Mouse (Mus musculus): ENCODE measurements around the gene Gm4969.
A peak's percentile ranks its signal among the peaks of the same experiment; 100 is the strongest.
"Not testable (repeated sequence)": the region's sequence is repeated elsewhere in the genome, so short reads cannot be mapped to it uniquely, and the experiment has no call there.

The Gm4969 gene

GRCm38 (mm10) chr7:19118028-19118771 lies at the start of gene Gm4969:
TSS of gene Gm4969 (minus strand) at chr7:19118368.
- DNase-seq (ENCODE audit: low spot score), result no peak

GRCm38 (mm10) chr7:19166990-19167389 lies 48.8 kb upstream of the Gm4969 start:
- no peak for DNase-seq (ENCODE audit: low spot score)

DNA sequence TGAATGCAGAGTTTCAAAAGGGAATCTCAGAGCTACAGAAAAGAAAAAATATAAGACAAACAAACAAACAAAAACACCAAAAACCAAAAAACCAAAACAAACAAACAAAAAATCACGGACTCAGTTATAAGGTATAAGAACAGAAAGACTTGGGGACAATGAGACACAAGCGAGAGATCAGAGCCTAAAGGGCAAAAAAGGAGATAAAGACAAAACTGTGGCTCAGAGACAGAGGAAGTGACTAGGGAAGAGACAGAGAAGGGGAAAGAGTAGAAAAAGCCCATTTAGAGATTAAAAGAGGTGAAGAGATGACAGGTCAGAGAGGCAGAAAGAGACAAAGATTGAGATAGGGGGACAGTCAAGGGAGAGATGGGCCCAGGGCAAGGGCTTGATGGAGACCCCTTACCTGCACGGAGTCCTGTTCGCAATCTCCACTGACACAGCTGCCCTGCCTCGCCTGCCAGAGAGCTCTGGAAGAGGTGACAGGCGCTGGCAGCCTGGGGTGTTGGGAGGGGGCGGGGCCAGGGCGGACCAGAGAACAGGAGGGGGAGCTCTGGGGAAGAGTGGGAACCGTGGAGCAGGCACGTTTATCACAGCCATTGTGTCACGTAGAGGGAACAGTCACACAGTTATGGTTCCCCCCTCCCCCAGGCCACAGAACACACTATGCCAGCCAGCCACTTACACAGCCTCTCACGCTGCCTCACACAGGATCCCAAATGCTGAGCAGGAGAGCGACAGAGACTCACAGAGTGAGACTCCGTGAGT lies 47.7 kb upstream of the Gm4969 start, which contains the start of gene Gipr:
TSS of gene Gipr (minus strand) at position 472 of the 768 bp plus-strand sequence.
- DNase-seq (ENCODE audit: low spot score), result no peak

DNA sequence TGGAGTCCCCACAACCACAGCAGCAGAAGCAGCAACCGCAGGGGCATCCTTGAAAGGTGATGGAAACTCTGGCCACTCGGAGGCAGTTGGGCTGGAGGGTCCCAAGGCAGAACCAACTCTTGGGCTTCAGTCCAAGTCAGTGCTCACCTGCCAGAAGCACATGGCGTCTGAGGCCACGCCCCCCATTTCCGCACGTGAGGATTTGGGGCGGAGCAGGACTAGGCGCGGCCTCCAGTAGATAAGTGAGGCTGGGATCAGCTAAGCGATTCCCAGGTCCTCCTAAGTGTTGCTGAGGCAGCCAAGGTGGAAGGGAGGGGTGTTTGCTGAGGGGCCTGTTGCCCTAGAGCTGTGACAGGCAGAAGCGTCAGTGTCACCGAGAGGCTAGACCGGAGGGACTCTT lies 46.8 kb upstream of the Gm4969 start:
- no peak for DNase-seq (ENCODE audit: low spot score)

DNA sequence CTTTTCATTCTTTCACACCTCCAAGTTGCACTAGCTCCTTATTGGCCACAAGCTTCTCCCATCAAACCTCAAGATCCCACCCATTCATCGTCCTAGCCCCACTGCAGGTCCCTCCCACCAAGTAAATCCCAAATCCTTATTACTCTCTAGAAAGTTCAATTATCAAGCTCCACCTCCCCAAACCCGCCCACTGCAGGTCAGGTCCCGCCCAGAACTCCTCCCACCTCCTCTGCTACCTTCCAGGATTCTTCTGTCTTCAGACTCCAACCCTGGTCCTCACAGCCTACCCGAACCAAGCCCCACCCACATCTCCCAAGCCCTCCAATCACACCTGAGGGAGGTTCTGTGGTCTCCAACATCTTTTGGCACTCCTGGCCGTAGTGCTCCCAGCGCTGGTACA lies 46.0 kb upstream of the Gm4969 start:
- DNase-seq (ENCODE audit: low spot score), result no peak

DNA sequence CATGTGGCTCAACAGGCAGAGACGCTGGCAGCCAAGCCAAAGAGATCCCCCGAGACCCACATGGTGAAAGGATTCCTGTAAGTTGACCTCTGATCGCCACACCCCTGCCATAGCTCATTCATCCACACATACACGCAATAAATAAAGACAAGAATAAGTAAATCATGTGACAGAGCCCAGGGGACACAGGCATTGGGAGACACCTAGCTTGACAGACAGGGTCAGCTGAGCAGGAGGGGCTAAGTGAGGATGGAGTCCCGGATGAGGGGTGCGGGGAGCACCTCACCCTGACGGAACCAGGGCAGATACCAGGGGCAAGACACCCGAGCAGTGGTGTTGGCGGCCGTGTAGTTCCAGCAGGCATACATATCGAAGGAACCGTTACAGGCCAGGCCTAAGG lies 45.6 kb upstream of the Gm4969 start:
- DNase-seq (ENCODE audit: low spot score), result no peak

DNA sequence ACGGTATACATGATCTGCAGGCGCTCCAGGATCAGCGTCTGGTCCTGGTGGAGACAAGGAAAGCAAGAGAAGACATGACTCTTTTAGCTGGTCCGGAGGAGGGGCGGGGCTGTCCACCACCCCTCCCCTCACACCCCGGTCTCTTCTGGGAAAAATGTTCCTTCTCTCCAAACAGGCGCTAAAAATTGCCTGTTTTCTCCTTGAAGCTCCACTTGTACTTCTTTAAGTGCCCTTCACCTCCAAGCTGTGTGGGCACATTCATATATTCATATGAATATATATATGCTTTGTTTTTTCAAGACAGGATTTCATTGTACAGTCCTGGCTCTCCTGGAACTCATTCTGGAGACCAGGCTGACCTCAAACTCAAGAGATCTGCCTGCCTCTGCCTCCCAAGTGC lies 44.8 kb upstream of the Gm4969 start:
- DNase-seq (ENCODE audit: low spot score), result no peak

- DNase-seq (ENCODE audit: low spot score), result no peak
Measured at GRCm38 (mm10) chr7:19160115-19160514, 41.9 kb upstream of the Gm4969 start.

GRCm38 (mm10) chr7:19159411-19159810 lies 41.2 kb upstream of the Gm4969 start:
- no peak for DNase-seq (ENCODE audit: low spot score)

GRCm38 (mm10) chr7:19158601-19159000 lies 40.4 kb upstream of the Gm4969 start:
- no peak for DNase-seq (ENCODE audit: low spot score)

GRCm38 (mm10) chr7:19157160-19157800 lies 39.1 kb upstream of the Gm4969 start:
- DNase-seq (ENCODE audit: low spot score), result peak; percentile 83

DNA sequence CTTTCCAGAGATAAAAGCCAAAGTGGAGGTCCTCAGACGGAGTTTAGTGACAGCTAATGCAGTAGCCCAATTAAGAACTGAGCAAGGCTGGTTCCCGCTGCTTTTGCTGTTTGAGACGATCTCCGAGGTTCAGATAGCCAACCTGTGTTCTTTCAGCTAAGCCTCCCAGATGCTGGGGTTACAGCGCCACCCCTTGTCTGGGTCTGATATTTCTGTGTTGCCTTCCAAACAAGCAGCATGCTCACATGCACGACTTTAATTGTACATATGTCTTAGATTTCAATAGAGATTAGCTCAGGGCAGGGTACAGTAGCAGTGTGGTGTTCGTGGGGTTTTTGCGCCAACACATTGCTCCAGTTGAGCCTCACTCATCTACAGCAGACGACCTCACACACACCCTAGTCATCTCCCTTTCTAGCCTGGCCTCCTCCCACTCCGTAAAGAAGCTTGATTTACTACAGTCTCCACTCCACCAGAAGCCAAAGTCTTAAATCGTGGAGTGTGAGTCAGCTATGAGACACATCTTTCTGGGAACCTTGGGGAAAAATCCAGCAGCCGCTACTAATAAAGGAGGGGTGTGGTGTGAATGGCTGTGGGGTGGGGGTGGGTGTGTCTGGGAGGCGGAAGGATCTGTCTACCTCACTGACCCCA lies 37.8 kb upstream of the Gm4969 start:
- no peak for DNase-seq (ENCODE audit: low spot score)

DNA sequence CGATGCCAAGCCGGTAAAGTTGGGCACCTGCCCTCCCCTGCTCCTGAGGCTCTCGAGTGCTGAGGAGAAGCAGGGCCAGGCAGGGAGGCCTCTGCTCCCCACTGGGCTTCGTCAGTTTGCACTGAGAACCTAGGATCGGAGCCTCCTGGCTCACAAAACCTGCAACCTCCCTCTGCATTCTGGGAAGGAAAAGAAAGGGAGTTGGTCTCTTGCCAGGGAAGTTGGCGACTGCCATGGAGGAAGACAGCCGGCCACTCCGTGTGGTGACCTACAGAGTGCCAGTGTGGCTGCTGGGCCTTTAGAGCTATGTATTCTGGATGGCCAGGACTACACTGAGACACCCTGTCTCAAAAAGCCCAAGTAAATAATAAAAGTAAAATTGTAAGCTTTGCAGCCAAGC lies 36.6 kb upstream of the Gm4969 start:
- no peak for DNase-seq (ENCODE audit: low spot score)

- DNase-seq (ENCODE audit: low spot score), result not testable (repeated sequence)
Measured at GRCm38 (mm10) chr7:19151121-19151520, 33.0 kb upstream of the Gm4969 start.

DNA sequence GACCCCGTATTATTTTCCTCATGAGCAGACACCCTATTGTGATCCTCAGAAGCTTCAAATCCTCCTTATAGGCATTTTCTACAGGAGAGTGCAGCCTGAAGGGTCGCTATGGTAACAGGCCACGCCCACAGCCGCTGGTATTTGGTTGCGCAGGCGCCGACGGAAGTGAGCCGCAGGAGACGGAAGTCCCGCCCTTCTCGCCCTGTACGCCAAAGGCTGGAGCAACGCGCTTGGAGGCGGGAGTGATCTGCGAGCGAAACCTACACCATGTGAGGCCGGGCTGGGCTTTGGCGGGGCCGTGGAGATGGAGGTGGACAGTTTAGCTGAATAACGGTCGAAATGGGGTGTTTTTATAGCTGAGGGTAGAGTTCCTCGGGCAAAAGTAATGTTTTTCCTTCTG lies 31.5 kb upstream of the Gm4969 start, which contains the start of gene Snrpd2:
TSS of gene Snrpd2 (plus strand) at position 97 of the 400 bp plus-strand sequence.
- DNase-seq (ENCODE audit: low spot score), result peak; percentile 93

- peak; percentile 90 for DNase-seq (ENCODE audit: low spot score)
Measured at GRCm38 (mm10) chr7:19148875-19149541, 30.8 kb upstream of the Gm4969 start, which contains the start of gene Qpctl. TSS of gene Qpctl (minus strand) at chr7:19149291.

GRCm38 (mm10) chr7:19148180-19148874 lies 30.2 kb upstream of the Gm4969 start:
- no peak for DNase-seq (ENCODE audit: low spot score)

- no peak for DNase-seq (ENCODE audit: low spot score)
Measured at GRCm38 (mm10) chr7:19147497-19148045, 29.4 kb upstream of the Gm4969 start.

DNA sequence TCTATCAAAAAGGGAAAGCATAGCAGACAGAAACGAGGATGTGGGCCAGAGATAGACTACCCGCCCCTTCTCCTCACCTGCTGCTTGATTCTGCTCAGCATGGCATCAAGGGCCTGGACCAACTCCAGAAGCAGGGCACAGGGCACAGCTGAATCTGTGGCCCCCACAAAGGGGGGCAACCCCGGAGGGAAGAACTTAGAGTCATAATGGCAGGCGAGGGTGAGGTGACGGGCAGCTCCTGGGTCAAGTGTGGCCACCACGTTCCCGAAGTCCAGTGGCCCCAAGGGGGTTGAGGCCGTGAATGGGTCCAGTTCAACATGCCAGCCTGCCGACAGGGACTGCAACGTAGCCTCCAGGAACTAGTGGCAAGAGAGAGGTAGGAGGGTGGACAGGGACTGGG lies 28.6 kb upstream of the Gm4969 start:
- DNase-seq (ENCODE audit: low spot score), result no peak

DNA sequence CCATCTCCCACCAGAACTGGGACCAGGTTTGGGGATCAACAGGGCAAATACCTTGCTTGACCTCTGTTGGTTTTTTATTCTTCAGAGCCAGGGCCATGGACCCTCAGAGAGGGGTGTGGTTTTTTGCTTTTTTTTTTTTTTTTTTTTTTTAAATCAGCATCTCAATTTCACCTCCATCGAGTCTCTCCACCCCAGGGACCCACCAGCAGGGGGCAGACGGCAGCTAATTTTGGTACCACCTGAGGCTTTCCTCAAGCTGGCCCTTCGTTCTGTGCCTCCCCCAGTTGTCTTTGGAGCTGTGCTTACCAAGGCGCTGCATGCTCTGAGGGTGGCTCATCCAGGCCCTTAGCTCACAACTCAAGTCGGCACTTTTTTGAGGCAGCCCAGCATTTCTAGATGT lies 19.2 kb upstream of the Gm4969 start:
- DNase-seq (ENCODE audit: low spot score), result no peak

Measured in urinary bladder, postnatal 10 days (tissue).